Mouse (Mus musculus): ENCODE data around the gene Tspan7. TPM values are rescaled to one million over a fixed set of nuclear protein-coding genes. Genes with fewer than 3 reads are reported as not detected.

Gene Tspan7
- total RNA-seq (2023) = not detected

GRCm38 (mm10) chrX:10484872-10485569, at the start of gene Tspan7:
Tspan7 (plus strand) TSS chrX:10485158.

Other genes with a start within 250 kb of the Tspan7 start
- not detected for gene Otc, start 232.9 kb upstream of the Tspan7 start, total RNA-seq (2023)
- 10 to 100 TPM; 11.5 to 19.7 TPM for gene Mid1ip1, start 229.9 kb downstream of the Tspan7 start, total RNA-seq (2023)

All from T-cell, adult 66 days (primary cell).